Mouse (Mus musculus) erythroid progenitor cell, adult 5-6 weeks (primary cell): ENCODE results near the gene Olfr692. TPM values are rescaled to one million over a fixed set of nuclear protein-coding genes. Genes with fewer than 3 reads are reported as not detected.
"Not testable (repeated sequence)": the region's sequence is repeated elsewhere in the genome, so short reads cannot be mapped to it uniquely, and the experiment has no call there.

ENCODE experiments used
- ATAC-seq: replicated peaks from 2 replicates; pipeline ENCODE4 v1.8.0; 2016; ENCODE audit warnings: moderate number of reproducible peaks, mild to moderate bottlenecking, moderate TSS enrichment, inconsistent platforms; ENCODE audit not compliant: poor library complexity, low FRiP score, severe bottlenecking
- total RNA-seq, 2 experiments: library from RNA; stranded (forward) in 1 of 2; stranded (reverse) in 1 of 2; fragments of 150-400 nt in 1 of 2; fragments of 186-747, 209-891 nt in 1 of 2; gene quantifications; 2 replicates each; pipeline versions ENCODE4 v1.2.3 to v1.2.4; 2015 to 2017; ENCODE audit warnings: low replicate concordance in 2 of 2

Gene Olfr692
- total RNA-seq (2015; ENCODE audit: low replicate concordance) (not detected in 2 replicates), total RNA-seq (2017; ENCODE audit: low replicate concordance) (not detected in 2 replicates)

- no peak for ATAC-seq
Measured at GRCm38 (mm10) chr7:105367930-105368329, at the start of gene Olfr692. Gene Olfr692, plus strand, starts transcription at chr7:105368230.

- no peak for ATAC-seq
Measured at GRCm38 (mm10) chr7:105325302-105325701, 42.7 kb upstream of the Olfr692 start.

GRCm38 (mm10) chr7:105334004-105334403, 34.0 kb upstream of the Olfr692 start, which contains the start of gene Olfr690:
Gene Olfr690, minus strand, starts transcription at chr7:105334104.
- ATAC-seq: no peak

- ATAC-seq: no peak
Measured at GRCm38 (mm10) chr7:105342170-105342569, 25.9 kb upstream of the Olfr692 start, which contains the start of gene Olfr691. Gene Olfr691, minus strand, starts transcription at chr7:105342270.

GRCm38 (mm10) chr7:105342752-105343151, 25.3 kb upstream of the Olfr692 start:
- ATAC-seq: no peak

- not testable (repeated sequence) for ATAC-seq
Measured at GRCm38 (mm10) chr7:105356064-105356463, 12.0 kb upstream of the Olfr692 start.

GRCm38 (mm10) chr7:105356487-105356886, 11.5 kb upstream of the Olfr692 start:
- not testable (repeated sequence) for ATAC-seq

- ATAC-seq: no peak
Measured at GRCm38 (mm10) chr7:105361713-105362112, 6.3 kb upstream of the Olfr692 start.

- no peak for ATAC-seq
Measured at GRCm38 (mm10) chr7:105367268-105367667, 762 bp upstream of the Olfr692 start.

- ATAC-seq: no peak
Measured at GRCm38 (mm10) chr7:105368521-105368920, 491 bp downstream of the Olfr692 start.

- ATAC-seq: no peak
Measured at GRCm38 (mm10) chr7:105372912-105373311, 4.9 kb downstream of the Olfr692 start.

- no peak for ATAC-seq
Measured at GRCm38 (mm10) chr7:105373509-105373908, 5.5 kb downstream of the Olfr692 start.

- ATAC-seq: no peak
Measured at GRCm38 (mm10) chr7:105373976-105374375, 5.9 kb downstream of the Olfr692 start.

GRCm38 (mm10) chr7:105374866-105375265, 6.8 kb downstream of the Olfr692 start, which contains the start of gene Gm5901:
Gene Gm5901, plus strand, starts transcription at chr7:105375038.
- ATAC-seq: no peak

GRCm38 (mm10) chr7:105380329-105380728, 12.3 kb downstream of the Olfr692 start:
- no peak for ATAC-seq

- ATAC-seq: no peak
Measured at GRCm38 (mm10) chr7:105387696-105388095, 19.7 kb downstream of the Olfr692 start.

GRCm38 (mm10) chr7:105390236-105390635, 22.2 kb downstream of the Olfr692 start:
- ATAC-seq: no peak

GRCm38 (mm10) chr7:105394606-105395005, 26.6 kb downstream of the Olfr692 start:
- no peak for ATAC-seq

GRCm38 (mm10) chr7:105395131-105395820, 27.2 kb downstream of the Olfr692 start:
- ATAC-seq: no peak

GRCm38 (mm10) chr7:105396126-105396525, 28.1 kb downstream of the Olfr692 start:
- ATAC-seq: no peak
